Mouse (Mus musculus): Measurements from ENCODE around the gene Akap2.

Akap2 gene

GRCm38 (mm10) chr4:57839343-57839742, 121.9 kb downstream of the Akap2 start:
- DNase-seq, result no peak

- DNase-seq, result no peak
Observed at GRCm38 (mm10) chr4:57841911-57842310, 124.5 kb downstream of the Akap2 start.

GRCm38 (mm10) chr4:57842472-57843305, 125.2 kb downstream of the Akap2 start:
- no peak for DNase-seq

GRCm38 (mm10) chr4:57845031-57845431, 127.6 kb downstream of the Akap2 start:
- peak; percentile 30 for DNase-seq

GRCm38 (mm10) chr4:57845541-57846210, 128.2 kb downstream of the Akap2 start:
- no peak for DNase-seq

GRCm38 (mm10) chr4:57846381-57846990, 129.0 kb downstream of the Akap2 start:
- DNase-seq, result no peak

- no peak for DNase-seq
Observed at GRCm38 (mm10) chr4:57846991-57847422, 129.6 kb downstream of the Akap2 start.

- no peak for DNase-seq
Observed at GRCm38 (mm10) chr4:57847676-57848075, 130.2 kb downstream of the Akap2 start.

- no peak for DNase-seq
Observed at GRCm38 (mm10) chr4:57849465-57849864, 132.0 kb downstream of the Akap2 start.

- DNase-seq, result no peak
Observed at GRCm38 (mm10) chr4:57851731-57852130, 134.3 kb downstream of the Akap2 start.

- no peak for DNase-seq
Observed at GRCm38 (mm10) chr4:57852461-57853040, 135.1 kb downstream of the Akap2 start.

- DNase-seq, result no peak
Observed at GRCm38 (mm10) chr4:57854181-57854580, 136.7 kb downstream of the Akap2 start.

GRCm38 (mm10) chr4:57855281-57855941, 138.0 kb downstream of the Akap2 start:
- no peak for DNase-seq

- no peak for DNase-seq
Observed at GRCm38 (mm10) chr4:57856673-57857072, 139.2 kb downstream of the Akap2 start.

GRCm38 (mm10) chr4:57860204-57860611, 142.8 kb downstream of the Akap2 start:
- DNase-seq, result no peak

- DNase-seq, result no peak
Observed at GRCm38 (mm10) chr4:57861166-57861565, 143.7 kb downstream of the Akap2 start.

GRCm38 (mm10) chr4:57861856-57862255, 144.4 kb downstream of the Akap2 start:
- DNase-seq, result no peak

- DNase-seq, result no peak
Observed at GRCm38 (mm10) chr4:57862269-57862986, 145.0 kb downstream of the Akap2 start.

GRCm38 (mm10) chr4:57866088-57866487, 148.6 kb downstream of the Akap2 start:
- DNase-seq, result no peak

GRCm38 (mm10) chr4:57866990-57867389, 149.5 kb downstream of the Akap2 start:
- no peak for DNase-seq

- DNase-seq, result no peak
Observed at GRCm38 (mm10) chr4:57867454-57867853, 150.0 kb downstream of the Akap2 start.

- no peak for DNase-seq
Observed at GRCm38 (mm10) chr4:57879137-57879536, 161.7 kb downstream of the Akap2 start.
